Mouse (Mus musculus) frontal cortex, postnatal 25 days (tissue): ENCODE measurements around the gene Naa80.
A peak's percentile ranks its signal among the peaks of the same experiment; 100 is the strongest.

ENCODE experiments used
- DNase-seq, 2 experiments: peaks; one replicate each; pipeline ENCODE4 v3.0.0; 2022; ENCODE audit warnings: low spot score in 2 of 2

Naa80 gene

GRCm38 (mm10) chr9:107618778-107619545 lies 40.3 kb downstream of the Naa80 start:
- DNase-seq = no peak

GRCm38 (mm10) chr9:107619546-107619879 lies 40.8 kb downstream of the Naa80 start:
- no peak for DNase-seq

- DNase-seq = no peak
Observed at GRCm38 (mm10) chr9:107620954-107621353, 42.3 kb downstream of the Naa80 start.

- no peak for DNase-seq
Observed at GRCm38 (mm10) chr9:107624539-107624938, 45.9 kb downstream of the Naa80 start.

GRCm38 (mm10) chr9:107624951-107625350 lies 46.3 kb downstream of the Naa80 start:
- DNase-seq = no peak

- no peak for DNase-seq
Observed at GRCm38 (mm10) chr9:107625351-107626128, 46.9 kb downstream of the Naa80 start.

GRCm38 (mm10) chr9:107626158-107626843 lies 47.6 kb downstream of the Naa80 start:
- no peak for DNase-seq

- peak; percentile 68 to 72 for DNase-seq
Observed at GRCm38 (mm10) chr9:107626844-107627277, 48.2 kb downstream of the Naa80 start.

- DNase-seq = no peak
Observed at GRCm38 (mm10) chr9:107627387-107628255, 48.9 kb downstream of the Naa80 start.

- DNase-seq = no peak
Observed at GRCm38 (mm10) chr9:107628721-107629410, 50.2 kb downstream of the Naa80 start.

GRCm38 (mm10) chr9:107629411-107629730 lies 50.7 kb downstream of the Naa80 start:
- DNase-seq = no peak

GRCm38 (mm10) chr9:107629901-107630425 lies 51.3 kb downstream of the Naa80 start:
- no peak for DNase-seq

GRCm38 (mm10) chr9:107630576-107630975 lies 51.9 kb downstream of the Naa80 start:
- DNase-seq = no peak

- DNase-seq = no peak
Observed at GRCm38 (mm10) chr9:107631311-107631826, 52.7 kb downstream of the Naa80 start.

GRCm38 (mm10) chr9:107631861-107632260 lies 53.2 kb downstream of the Naa80 start:
- DNase-seq = no peak

- DNase-seq = no peak
Observed at GRCm38 (mm10) chr9:107632478-107632877, 53.8 kb downstream of the Naa80 start.

- DNase-seq = peak; percentile 58 to 67
Observed at GRCm38 (mm10) chr9:107633091-107633660, 54.5 kb downstream of the Naa80 start.
